Mouse (Mus musculus): ENCODE results near the gene Gm28372. TPM values are rescaled to one million over a fixed set of nuclear protein-coding genes. Genes with fewer than 3 reads are reported as not detected.

Gm28372 gene
- total RNA-seq, 2 experiments from 2014 or later: not detected

GRCm38 (mm10) chr2:130449794-130450433 is 44.9 kb downstream of the Gm28372 start, which contains the start of gene Ptpra:
Ptpra (plus strand) TSS chr2:130450278.
- intact Hi-C loops (cut with DNase I): loop anchor here (5.0 kb wide), 1 partner anchor 72 kb away; no protein-coding TSS in a partner anchor
- peak; percentile 92 for DNase-seq

- DNase-seq: peak; percentile 58
- intact Hi-C loops (cut with DNase I): loop anchor here (5.0 kb wide), 1 partner anchor 72 kb away; no protein-coding TSS in a partner anchor
Observed at GRCm38 (mm10) chr2:130450434-130450796, 45.4 kb downstream of the Gm28372 start.

DNA sequence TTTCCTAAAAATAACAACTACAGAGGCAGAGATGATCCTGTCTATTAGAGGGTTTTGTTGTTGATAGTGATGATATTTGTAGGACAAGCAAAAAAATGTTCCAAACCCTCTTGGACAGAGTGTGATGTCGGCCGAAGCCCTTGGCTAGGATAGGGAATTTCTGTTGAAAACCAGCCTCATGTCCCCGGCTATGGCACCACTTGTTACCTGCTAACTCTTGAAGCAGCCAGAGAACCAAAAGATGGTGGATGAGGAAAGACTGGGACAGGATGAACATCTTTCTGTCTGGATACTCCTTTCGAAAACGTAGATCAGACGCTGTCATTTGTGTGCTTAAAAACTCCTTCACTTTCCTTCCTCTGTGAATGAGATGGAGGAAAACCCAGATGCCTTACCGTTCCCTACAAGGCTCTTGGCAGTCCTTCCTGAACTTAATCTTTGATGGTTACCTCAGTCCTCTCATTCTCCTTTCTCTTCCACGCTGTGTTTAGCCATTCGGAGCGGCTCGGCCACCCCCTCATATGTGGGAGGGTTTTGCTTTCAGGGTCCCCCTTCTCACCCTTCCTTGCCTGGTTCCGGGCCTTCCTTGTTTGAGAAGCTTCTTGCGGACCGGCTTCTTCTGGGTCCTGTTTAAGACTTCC is 46.2 kb downstream of the Gm28372 start:
- intact Hi-C loops (cut with DNase I): loop anchor here (5.0 kb wide), 1 partner anchor 71 kb away; no protein-coding TSS in a partner anchor
- DNase-seq: no peak

DNA sequence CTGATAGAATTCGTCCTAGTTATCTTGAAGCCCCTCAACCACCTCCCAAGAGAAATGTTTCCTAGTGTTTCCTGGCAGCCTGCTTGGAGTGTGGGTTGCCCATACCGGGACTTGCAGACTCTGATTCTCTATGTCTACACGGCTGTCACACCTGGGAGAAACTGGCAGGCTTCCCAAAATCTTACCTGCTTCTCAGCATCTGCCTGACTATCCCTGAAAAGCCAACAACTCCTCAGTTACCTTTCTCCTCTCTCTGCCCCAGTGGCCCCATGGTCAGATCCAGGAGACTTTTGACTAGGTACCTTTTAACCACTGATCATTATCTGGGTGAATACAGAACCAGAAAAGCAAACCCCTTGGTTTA is 46.7 kb downstream of the Gm28372 start:
- DNase-seq: no peak
- intact Hi-C loops (cut with DNase I): loop anchor here (5.0 kb wide), 1 partner anchor 71 kb away; no protein-coding TSS in a partner anchor

- intact Hi-C loops (cut with DNase I): loop anchor here (5.0 kb wide), 1 partner anchor 70 kb away; no protein-coding TSS in a partner anchor
- DNase-seq: no peak
Observed at GRCm38 (mm10) chr2:130452266-130452665, 47.2 kb downstream of the Gm28372 start.

- DNase-seq: no peak
- intact Hi-C loops (cut with DNase I): loop anchor here (5.0 kb wide), 1 partner anchor 69 kb away; no protein-coding TSS in a partner anchor
Observed at GRCm38 (mm10) chr2:130453421-130453820, 48.4 kb downstream of the Gm28372 start.

GRCm38 (mm10) chr2:130454748-130455370 is 49.8 kb downstream of the Gm28372 start:
- DNase-seq: peak; percentile 82
- intact Hi-C loops (cut with DNase I): loop anchor here (5.0 kb wide), 1 partner anchor 67 kb away; no protein-coding TSS in a partner anchor

Other genes starting within 250 kb of the Gm28372 start
- 100 to 1,000 TPM; 131 to 148 TPM for gene Snrpb, start 225.8 kb upstream of the Gm28372 start, total RNA-seq (2021)
- gene Tmc2, start 210.0 kb upstream of the Gm28372 start, total RNA-seq (2021): not detected
- gene Nop56, start 130.8 kb upstream of the Gm28372 start, total RNA-seq (2021): 100 to 1,000 TPM; 187 to 188 TPM
- gene Idh3b, start 120.7 kb upstream of the Gm28372 start, total RNA-seq (2021): 100 to 1,000 TPM; 143 to 150 TPM
- 10 to 100 TPM; 11.7 to 16.5 TPM for gene Ebf4, start 110.1 kb upstream of the Gm28372 start, total RNA-seq (2021)
- 10 to 100 TPM; 25.2 to 26.4 TPM for gene Cpxm1, start 7.7 kb upstream of the Gm28372 start, total RNA-seq (2021)
- gene 1700020A23Rik, start within 50 bp of the Gm28372 start, total RNA-seq (2021): not detected
- gene Tmem239, start 1.2 kb downstream of the Gm28372 start, total RNA-seq (2021): not detected
- gene Vps16, start 19.1 kb downstream of the Gm28372 start, total RNA-seq (2021): 100 to 1,000 TPM in 1 of 2 experiments, 10 to 100 TPM in 1; 96.4 to 113 TPM
- gene Pced1a, start 19.5 kb downstream of the Gm28372 start, total RNA-seq (2021): 10 to 100 TPM; 31.7 to 33.2 TPM
- gene Ptpra, start 45.0 kb downstream of the Gm28372 start, total RNA-seq (2021): 100 to 1,000 TPM; 243 to 247 TPM
- gene Mrps26, start 158.5 kb downstream of the Gm28372 start, total RNA-seq (2021): 10 to 100 TPM; 56.6 to 60.0 TPM
- 1 to 10 TPM in 1 of 2 experiments, under 1 TPM in 1; 0.88 to 1.0 TPM for gene Oxt, start 170.9 kb downstream of the Gm28372 start, total RNA-seq (2021)
- 10 to 100 TPM in 1 of 2 experiments, 1 to 10 TPM in 1; 2.1 to 21.1 TPM for gene Avp, start 177.3 kb downstream of the Gm28372 start, total RNA-seq (2021)
- 1 to 10 TPM; 7.8 to 9.7 TPM for gene Fastkd5, start 224.8 kb downstream of the Gm28372 start, total RNA-seq (2021)
- gene Ubox5, start 224.8 kb downstream of the Gm28372 start, total RNA-seq (2021): 1 to 10 TPM; 8.8 to 9.1 TPM
- gene Lzts3, start 237.6 kb downstream of the Gm28372 start, total RNA-seq (2021): 10 to 100 TPM; 29.0 to 34.9 TPM